Mouse (Mus musculus) B cell, adult 62 days (primary cell): ENCODE measurements around the gene Irx3. TPM values are rescaled to one million over a fixed set of nuclear protein-coding genes. Genes with fewer than 3 reads are reported as not detected.

ENCODE experiments used
- total RNA-seq: library from RNA; stranded (reverse); gene quantifications from 4 replicates; pipeline ENCODE4 v1.2.4, GENCODE M21; 2023

Irx3 gene
- not detected in 4 replicates for total RNA-seq

GRCm38 (mm10) chr8:91801839-91802238 is at the start of gene Irx3:
Irx3 (minus strand) TSS chr8:91802067.

